Mouse (Mus musculus) c-Kit-positive CD71-positive TER-119-negative erythroid progenitor cells, embryonic 14.5 days (primary cell): Measurements from ENCODE around the gene Prrt3.

Experiments used
- DNase-seq: peaks from one replicate; pipeline ENCODE4 v3.0.0-alpha.2; 2013; ENCODE audit warnings: low read depth

Gene Prrt3

DNA sequence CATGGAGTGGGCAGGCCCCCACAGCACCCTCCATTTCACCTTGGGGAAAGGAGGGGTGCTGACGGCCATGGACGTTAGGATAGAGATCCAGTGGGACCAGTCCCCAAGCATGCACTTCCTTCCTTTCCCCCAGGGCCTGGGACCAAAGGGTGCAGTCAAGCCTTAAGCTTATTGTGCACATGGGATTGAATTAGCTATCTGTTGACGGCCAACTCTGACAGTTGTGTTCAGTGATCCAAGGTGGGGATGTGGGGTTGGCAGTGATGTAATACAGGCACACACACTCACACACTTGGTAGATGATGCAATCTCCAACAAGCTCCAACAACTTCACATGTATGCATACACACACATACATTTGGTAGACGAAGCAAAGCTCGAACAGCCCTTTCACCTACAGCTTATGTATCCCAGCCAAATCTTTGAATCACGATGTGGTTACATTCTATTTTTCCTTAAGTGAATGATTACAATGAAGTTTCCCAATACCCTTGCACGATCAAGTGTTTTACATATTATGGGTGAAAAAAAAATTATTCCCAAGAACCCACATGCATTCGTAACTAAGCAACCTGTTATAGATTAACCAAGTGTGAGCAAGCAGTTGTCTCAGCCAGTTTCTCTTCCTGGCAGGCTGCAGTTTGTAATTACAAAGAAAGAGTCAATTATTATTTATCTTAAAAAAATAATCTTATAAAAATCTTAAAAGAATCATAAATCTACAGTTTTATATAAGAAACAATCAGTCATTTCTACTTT, 57.3 kb downstream of the Prrt3 start:
- no peak for DNase-seq
